Mouse (Mus musculus) CH12.LX (cell line): ENCODE measurements at regions not wholly inside any gene's neighbourhood (a gene's known extent, or its start where the extent isn't known, plus 50 kb on each side); places are given as distances from the start of the nearest gene placed in this dataset.
A peak's percentile ranks its signal among the peaks of the same experiment; 100 is the strongest.

Experiments
- DNase-seq: peaks from one replicate; pipeline ENCODE4 v3.0.0-alpha.2; 2013; ENCODE audit errors: extremely low read depth
- H3K27ac ChIP-seq: 2 replicates; pipeline ENCODE4 v1.5.1; 2012; ENCODE audit warnings: low read depth, mild to moderate bottlenecking, control low read depth, moderate library complexity; ENCODE audit not compliant: insufficient read depth
- H3K27me3 ChIP-seq: replicated peaks from 2 replicates; pipeline ENCODE3; 2012; ENCODE audit warnings: inconsistent platforms
- H3K36me3 ChIP-seq, 2 experiments: replicated peaks in 1 of 2; 2 replicates each; pipeline versions ENCODE3 to v1.6.1; 2012; ENCODE audit warnings: inconsistent platforms in 1 of 2, low read length in 1 of 2, mild to moderate bottlenecking in 1 of 2, mixed read lengths in 1 of 2, moderate library complexity in 1 of 2; ENCODE audit not compliant: control insufficient read depth in 1 of 2, insufficient read depth in 1 of 2
- H3K4me1 ChIP-seq, 2 experiments: 2 replicates each; pipeline ENCODE4 v1.6.1; 2012; ENCODE audit warnings: inconsistent platforms in 1 of 2, moderate library complexity in 1 of 2; ENCODE audit not compliant: insufficient read depth in 2 of 2, control insufficient read depth in 1 of 2
- H3K4me2 ChIP-seq: 2 replicates; pipeline ENCODE4 v1.6.1; 2012; ENCODE audit warnings: low read depth, mild to moderate bottlenecking, control low read depth; ENCODE audit not compliant: poor library complexity, insufficient read depth, severe bottlenecking
- H3K4me3 ChIP-seq, 3 experiments: fragments of 150-350 bp in 1 of 3; sonication (generic) in 1 of 3; replicated peaks in 1 of 3; 2 replicates each; pipeline versions ENCODE3 to v1.5.1; 2011 to 2012; ENCODE audit warnings: low read depth in 2 of 3, low read length in 2 of 3, mild to moderate bottlenecking in 2 of 3, moderate library complexity in 2 of 3, control low read depth in 1 of 3, improper control_type of control experiment in 1 of 3, inconsistent platforms in 1 of 3, mixed read lengths in 1 of 3; ENCODE audit not compliant: poor library complexity in 1 of 3
- H3K79me2 ChIP-seq: replicated peaks from 2 replicates; pipeline ENCODE4 v1.6.1; 2012; ENCODE audit warnings: mild to moderate bottlenecking, moderate library complexity; ENCODE audit not compliant: control insufficient read depth, poor library complexity, insufficient read depth, severe bottlenecking; ENCODE audit errors: extremely low read depth
- H3K9ac ChIP-seq: 2 replicates; pipeline ENCODE4 v1.6.1; 2012; ENCODE audit warnings: low read depth, mild to moderate bottlenecking, control low read depth, moderate library complexity; ENCODE audit not compliant: insufficient read depth
- H3K9me3 ChIP-seq: replicated peaks from 2 replicates; pipeline ENCODE3; 2012; ENCODE audit warnings: low read length, inconsistent platforms, mixed read lengths
- BHLHE40 ChIP-seq: IDR thresholded peaks from 2 replicates; pipeline ENCODE4 v1.6.1; 2011; ENCODE audit warnings: mild to moderate bottlenecking, low read depth, low read length, improper control_type of control experiment
- CTCF ChIP-seq, 2 experiments: IDR thresholded peaks in 1 of 2; conservative IDR thresholded peaks in 1 of 2; 2 replicates each; pipeline ENCODE4 v1.5.1; 2011 to 2012; ENCODE audit warnings: low read depth in 2 of 2, low read length in 2 of 2, improper control_type of control experiment in 1 of 2, inconsistent platforms in 1 of 2, mild to moderate bottlenecking in 1 of 2, moderate library complexity in 1 of 2
- JUN ChIP-seq: IDR thresholded peaks from 2 replicates; pipeline ENCODE4 v1.6.1; 2011; ENCODE audit warnings: low read depth, mild to moderate bottlenecking, low read length, improper control_type of control experiment, moderate library complexity; ENCODE audit not compliant: insufficient read depth
- KAT2A ChIP-seq: IDR thresholded peaks from 2 replicates; pipeline ENCODE4 v1.6.1; 2012; ENCODE audit warnings: low read length, improper control_type of control experiment, inconsistent platforms; ENCODE audit not compliant: insufficient replicate concordance
- POLR2AphosphoS2 ChIP-seq: IDR thresholded peaks from 2 replicates; pipeline ENCODE4 v1.6.1; 2011; ENCODE audit warnings: low read depth, low read length, improper control_type of control experiment
- RAD21 ChIP-seq: IDR thresholded peaks from 2 replicates; pipeline ENCODE4 v1.6.1; 2011; ENCODE audit warnings: low read depth, mild to moderate bottlenecking, low read length, improper control_type of control experiment, moderate library complexity
- SMC3 ChIP-seq: IDR thresholded peaks from 2 replicates; pipeline ENCODE4 v1.6.1; 2011; ENCODE audit warnings: low read depth, low read length, improper control_type of control experiment
- USF1 ChIP-seq: IDR thresholded peaks from 2 replicates; pipeline ENCODE4 v1.6.1; 2014; ENCODE audit warnings: low read depth, mild to moderate bottlenecking, inconsistent platforms, low read length, improper control_type of control experiment
- USF2 ChIP-seq: conservative IDR thresholded peaks from 2 replicates; pipeline ENCODE4 v1.6.1; 2011; ENCODE audit warnings: low read depth, low read length, improper control_type of control experiment
- ZC3H11A ChIP-seq: IDR thresholded peaks from 2 replicates; pipeline ENCODE4 v1.6.1; 2012; ENCODE audit warnings: low read depth, mild to moderate bottlenecking, inconsistent platforms, low read length, improper control_type of control experiment
- ZNF384 ChIP-seq: IDR thresholded peaks from 2 replicates; pipeline ENCODE4 v1.6.1; 2012; ENCODE audit warnings: low read depth, low read length, improper control_type of control experiment, inconsistent platforms
- dilution Hi-C: fragments of 300-500 bp; cut with MboI; formaldehyde crosslinking; loops from 2 replicates; pipeline ENCODE4 v1.14.3; 2020; ENCODE audit warnings: low sequenced_read_pairs; ENCODE audit not compliant: extremely low pct_unique_long_range_greater_than_20kb, extremely low pct_ligation_motif_present
- in situ Hi-C: fragments of 300-500 bp; cut with MboI; formaldehyde crosslinking; loops from 3 replicates; pipeline ENCODE4 v1.14.3; 2019; ENCODE audit warnings: low sequenced_read_pairs, low pct_ligation_motif_present, low pct_unique_long_range_greater_than_20kb, mixed read lengths

GRCm38 (mm10) chr15:94214440-94214839, 250.8 kb downstream of the Adamts20 start:
- in situ Hi-C loops (loop anchor here (25.0 kb wide), 2 partner anchors 477 to 627 kb away; partner anchors contain the start of gene Prickle1), dilution Hi-C loops (no loop called here)
- no peak overlapping the region for H3K9ac ChIP-seq
- H3K4me2 ChIP-seq = no peak overlapping the region
- H3K4me3 ChIP-seq = no peak overlapping the region
- no peaks in the 10 kb centered on the region for H3K27me3 ChIP-seq
- H3K4me1 ChIP-seq = no peaks in the 10 kb centered on the region
- DNase-seq = no peak
- no peaks in the 10 kb centered on the region for H3K79me2 ChIP-seq
- no peaks in the 10 kb centered on the region for H3K36me3 ChIP-seq
- peaks cover 5% of the 10 kb centered on the region for H3K9me3 ChIP-seq
- TF ChIP-seq JUN (no peak), BHLHE40 (peak; percentile 59; the same call in 1 of the 2 replicates), USF2 (0 out of 2 replicates have a peak, but pooled peaks have one; percentile 12), USF1 (peak; percentile 46)
- no peak overlapping the region for H3K27ac ChIP-seq

DNA sequence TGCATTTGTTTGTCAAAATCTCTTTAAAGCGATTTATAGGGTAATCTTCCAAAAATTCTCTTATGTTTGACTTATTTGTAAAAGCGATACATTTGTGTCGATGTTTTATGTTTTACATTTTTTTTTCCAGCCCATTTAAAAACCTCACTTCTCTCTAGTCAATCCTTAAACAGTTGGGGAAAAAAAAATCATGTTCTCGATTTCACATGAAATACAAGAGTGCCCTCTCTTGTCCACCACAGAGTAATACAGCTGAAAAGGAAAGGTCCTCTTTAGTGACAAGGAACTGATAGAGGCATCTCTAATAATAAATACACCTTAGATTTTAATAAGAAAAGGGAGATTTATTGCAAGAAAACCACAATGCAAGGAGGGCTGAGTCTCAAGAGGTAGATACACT, 251.8 kb downstream of the Adamts20 start:
- no peak overlapping the region for H3K4me3 ChIP-seq
- peak; percentile 23 for DNase-seq
- TF ChIP-seq ZNF384 = peak; percentile 94
- TF ChIP-seq RAD21 = peak; percentile 84
- TF ChIP-seq CTCF (conservative IDR thresholded peaks at IDR 0.05 in 1 of 2, IDR thresholded peaks at IDR 0.05 in 1 of 2; ENCODE audit: low read depth in 2 of 2, low read length in 2 of 2) = peak in 1 of 2 experiments; percentile 71; a peak in 2 of 4 replicates
- peak; percentile 56 for TF ChIP-seq SMC3
- TF ChIP-seq ZC3H11A = no peak
- no peak for TF ChIP-seq POLR2AphosphoS2
- in situ Hi-C loops = loop anchor here (25.0 kb wide), 2 partner anchors 476 to 626 kb away; partner anchors contain the start of gene Prickle1
- H3K9me3 ChIP-seq = peaks cover 5% of the 10 kb centered on the region
- no peak overlapping the region for H3K27ac ChIP-seq
- H3K27me3 ChIP-seq = no peaks in the 10 kb centered on the region
- H3K4me2 ChIP-seq = no peak overlapping the region
- H3K9ac ChIP-seq = no peak overlapping the region
- H3K79me2 ChIP-seq = no peaks in the 10 kb centered on the region
- dilution Hi-C loops = no loop called here
- no peaks in the 10 kb centered on the region for H3K4me1 ChIP-seq
- H3K36me3 ChIP-seq = no peaks in the 10 kb centered on the region

DNA sequence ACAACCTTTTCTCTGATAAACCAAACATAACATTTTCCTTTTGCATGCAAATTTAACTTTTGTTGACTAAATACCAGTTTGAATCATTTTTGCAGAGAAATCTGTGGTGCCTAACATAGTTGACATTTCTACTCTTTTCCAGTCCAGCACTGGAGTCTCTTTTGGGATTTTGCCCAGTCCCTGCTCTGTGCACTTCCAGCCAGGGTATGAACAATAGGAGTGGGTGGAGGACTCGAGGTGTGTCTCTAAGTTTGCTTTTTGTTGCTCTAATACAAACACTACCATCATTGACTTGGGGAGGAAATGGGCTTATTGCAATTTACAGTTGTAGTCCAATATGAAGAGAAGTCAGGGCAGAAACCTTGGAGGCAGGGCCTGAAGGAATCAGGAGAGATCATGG, 256.7 kb downstream of the Adamts20 start:
- H3K4me1 ChIP-seq = peaks cover 4 to 9% of the 10 kb centered on the region in 2 experiments; a peak in 3 of 4 replicates
- DNase-seq = no peak
- dilution Hi-C loops = no loop called here
- H3K36me3 ChIP-seq = no peaks in the 10 kb centered on the region
- H3K9ac ChIP-seq = no peak overlapping the region
- no peak overlapping the region for H3K4me2 ChIP-seq
- H3K79me2 ChIP-seq = no peaks in the 10 kb centered on the region
- H3K9me3 ChIP-seq = peaks cover 7% of the 10 kb centered on the region
- TF ChIP-seq KAT2A (no peak), JUN (no peak)
- TF ChIP-seq, all 38 proteins: peak for 0
- Histone ChIP-seq H3K4me3 (no peak overlapping the region), H3K27me3 (no peaks in the 10 kb centered on the region), H3K27ac (no peak overlapping the region)
- in situ Hi-C loops = loop anchor here (25.0 kb wide), 2 partner anchors 471 to 621 kb away; partner anchors contain the start of gene Prickle1
